Mouse (Mus musculus) hindbrain, embryonic 10.5 days (tissue): Measurements from ENCODE around the gene Dynlrb1. TPM values are rescaled to one million over a fixed set of nuclear protein-coding genes. Genes with fewer than 3 reads are reported as not detected.

ENCODE experiments used
- DNase-seq: peaks from one replicate; pipeline ENCODE4 v3.0.0-alpha.2; 2017; ENCODE audit warnings: low spot score
- H3K27ac ChIP-seq: fragments of 300-500 bp; sonication (generic); 2 replicates; pipeline ENCODE4 v1.5.1; 2016; ENCODE audit warnings: mild to moderate bottlenecking, moderate library complexity
- H3K27me3 ChIP-seq: fragments of 300-500 bp; sonication (generic); 2 replicates; pipeline ENCODE4 v1.6.1; 2016; ENCODE audit warnings: mild to moderate bottlenecking; ENCODE audit not compliant: poor library complexity, insufficient read depth, severe bottlenecking
- H3K36me3 ChIP-seq: fragments of 300-500 bp; sonication (generic); 2 replicates; pipeline ENCODE4 v1.6.1; 2016; ENCODE audit warnings: mild to moderate bottlenecking, moderate library complexity
- H3K4me1 ChIP-seq: fragments of 300-500 bp; sonication (generic); replicated peaks from 2 replicates; pipeline ENCODE4 v1.6.1; 2016; ENCODE audit warnings: mild to moderate bottlenecking
- H3K4me3 ChIP-seq: fragments of 300-500 bp; sonication (generic); 2 replicates; pipeline ENCODE4 v1.5.1; 2016; ENCODE audit warnings: mild to moderate bottlenecking, moderate library complexity
- H3K9me3 ChIP-seq: fragments of 300-500 bp; sonication (generic); 2 replicates; pipeline ENCODE4 v1.6.1; 2016; ENCODE audit warnings: mild to moderate bottlenecking, moderate library complexity
- WGBS: fragments of 180-500 bp; shearing (Covaris S2); methylation state at CpG from one replicate; pipeline ENCODE4 v1.1.7; 2016; 5-methylcytosine and 5-hydroxymethylcytosine counted together
- polyA plus RNA-seq: library from polyadenylated mRNA; unstranded; fragments of >200 nt; fragmentation: Nextera tagmentation; extraction: Ambion mirVana; gene quantifications from 2 replicates; pipeline ENCODE4 v1.2.1, GENCODE M21; 2016

Gene Dynlrb1
- 425 and 519 TPM in 2 replicates for polyA plus RNA-seq

- Histone ChIP-seq H3K36me3 (peaks cover 13% of the 10 kb centered on the region), H3K27ac (peak within 1 kb of the TSS; percentile 99), H3K4me1 (peaks cover 20% of the 10 kb centered on the region), H3K4me3 (peak within 1 kb of the TSS; percentile 96), H3K9me3 (no peaks in the 10 kb centered on the region), H3K27me3 (no peaks in the 10 kb centered on the region)
- under 1% methylated on average over 50 of the region's 50 CpGs for WGBS
- DNase-seq: peak; percentile 97
Observed at GRCm38 (mm10) chr2:155236362-155236992, at the start of gene Dynlrb1. Dynlrb1 (plus strand) TSS chr2:155236533.

- H3K4me1 ChIP-seq: no peaks in the 10 kb centered on the region
- no peak overlapping the region for H3K4me3 ChIP-seq
- WGBS: 83% methylated on average over 2 of the region's 2 CpGs
- no peaks in the 10 kb centered on the region for H3K9me3 ChIP-seq
- peaks cover 96% of the 10 kb centered on the region for H3K36me3 ChIP-seq
- no peak overlapping the region for H3K27ac ChIP-seq
- no peak for DNase-seq
- H3K27me3 ChIP-seq: no peaks in the 10 kb centered on the region
Observed at GRCm38 (mm10) chr2:155207419-155207818, 28.9 kb upstream of the Dynlrb1 start.

- Histone ChIP-seq H3K27me3 (no peaks in the 10 kb centered on the region), H3K4me1 (no peaks in the 10 kb centered on the region), H3K36me3 (peaks cover 97% of the 10 kb centered on the region), H3K9me3 (no peaks in the 10 kb centered on the region), H3K4me3 (no peak overlapping the region), H3K27ac (no peak overlapping the region)
- WGBS: 92% methylated on average over 2 of the region's 2 CpGs
- no peak for DNase-seq
Observed at GRCm38 (mm10) chr2:155223145-155223544, 13.2 kb upstream of the Dynlrb1 start.

- WGBS: 92% methylated on average over 7 of the region's 7 CpGs
- peaks cover 97% of the 10 kb centered on the region for H3K36me3 ChIP-seq
Observed at GRCm38 (mm10) chr2:155224721-155225120, 11.6 kb upstream of the Dynlrb1 start.

GRCm38 (mm10) chr2:155235746-155236361 is 479 bp upstream of the Dynlrb1 start:
- H3K4me1 ChIP-seq: peaks cover 20% of the 10 kb centered on the region
- H3K9me3 ChIP-seq: no peaks in the 10 kb centered on the region
- H3K4me3 ChIP-seq: peak overlapping the region; percentile 96
- DNase-seq: no peak
- peaks cover 11% of the 10 kb centered on the region for H3K36me3 ChIP-seq
- H3K27me3 ChIP-seq: no peaks in the 10 kb centered on the region
- WGBS: 5% methylated on average over 13 of the region's 13 CpGs
- peak overlapping the region; percentile 99 for H3K27ac ChIP-seq

More at GRCm38 (mm10) chr2:155224721-155225120, 11.6 kb upstream of the Dynlrb1 start:
- H3K27ac ChIP-seq: no peak overlapping the region
- H3K4me3 ChIP-seq: no peak overlapping the region
- no peaks in the 10 kb centered on the region for H3K27me3 ChIP-seq
- H3K9me3 ChIP-seq: no peaks in the 10 kb centered on the region
- DNase-seq: no peak
- H3K4me1 ChIP-seq: no peaks in the 10 kb centered on the region

GRCm38 (mm10) chr2:155237276-155237675 is 943 bp downstream of the Dynlrb1 start:
- peak overlapping the region; percentile 96 for H3K4me3 ChIP-seq
- H3K27me3 ChIP-seq: no peaks in the 10 kb centered on the region
- H3K4me1 ChIP-seq: peaks cover 20% of the 10 kb centered on the region
- peak overlapping the region; percentile 99 for H3K27ac ChIP-seq
- DNase-seq: no peak
- H3K36me3 ChIP-seq: peaks cover 20% of the 10 kb centered on the region
- no peaks in the 10 kb centered on the region for H3K9me3 ChIP-seq
- 20% methylated on average over 4 of the region's 4 CpGs for WGBS

- no peak overlapping the region for H3K27ac ChIP-seq
- WGBS: 77% methylated on average over 4 of the region's 4 CpGs
- H3K27me3 ChIP-seq: no peaks in the 10 kb centered on the region
- no peak for DNase-seq
- H3K4me1 ChIP-seq: peaks cover 13% of the 10 kb centered on the region
- H3K4me3 ChIP-seq: no peak overlapping the region
- H3K36me3 ChIP-seq: peaks cover 56% of the 10 kb centered on the region
- no peaks in the 10 kb centered on the region for H3K9me3 ChIP-seq
Observed at GRCm38 (mm10) chr2:155240915-155241314, 4.6 kb downstream of the Dynlrb1 start.

- H3K9me3 ChIP-seq: no peaks in the 10 kb centered on the region
- H3K4me3 ChIP-seq: no peak overlapping the region
- H3K27me3 ChIP-seq: no peaks in the 10 kb centered on the region
- H3K4me1 ChIP-seq: peaks cover 9% of the 10 kb centered on the region
- H3K27ac ChIP-seq: no peak overlapping the region
- H3K36me3 ChIP-seq: peaks cover 71% of the 10 kb centered on the region
- WGBS: 90% methylated on average over 7 of the region's 7 CpGs
- no peak for DNase-seq
Observed at GRCm38 (mm10) chr2:155242296-155242855, 6.0 kb downstream of the Dynlrb1 start.

- Histone ChIP-seq H3K9me3 (no peaks in the 10 kb centered on the region), H3K4me3 (no peak overlapping the region), H3K27ac (no peak overlapping the region), H3K36me3 (peaks cover 98% of the 10 kb centered on the region), H3K4me1 (no peaks in the 10 kb centered on the region), H3K27me3 (no peaks in the 10 kb centered on the region)
- DNase-seq: no peak
- WGBS: 93% methylated on average over 4 of the region's 4 CpGs
Observed at GRCm38 (mm10) chr2:155246231-155246630, 9.9 kb downstream of the Dynlrb1 start.

GRCm38 (mm10) chr2:155248206-155248605 is 11.9 kb downstream of the Dynlrb1 start:
- Histone ChIP-seq H3K27ac (no peak overlapping the region), H3K9me3 (no peaks in the 10 kb centered on the region), H3K4me1 (no peaks in the 10 kb centered on the region), H3K27me3 (no peaks in the 10 kb centered on the region), H3K4me3 (no peak overlapping the region), H3K36me3 (peaks cover 88% of the 10 kb centered on the region)
- WGBS: 92% methylated on average over 1 of the region's 1 CpGs
- no peak for DNase-seq

GRCm38 (mm10) chr2:155248718-155249117 is 12.4 kb downstream of the Dynlrb1 start:
- Histone ChIP-seq H3K27ac (no peak overlapping the region), H3K36me3 (peaks cover 83% of the 10 kb centered on the region), H3K4me1 (no peaks in the 10 kb centered on the region), H3K9me3 (no peaks in the 10 kb centered on the region), H3K27me3 (no peaks in the 10 kb centered on the region), H3K4me3 (no peak overlapping the region)
- 87% methylated on average over 2 of the region's 2 CpGs for WGBS
- DNase-seq: no peak

- no peak overlapping the region for H3K4me3 ChIP-seq
- no peaks in the 10 kb centered on the region for H3K27me3 ChIP-seq
- no peak for DNase-seq
- H3K27ac ChIP-seq: no peak overlapping the region
- no peaks in the 10 kb centered on the region for H3K4me1 ChIP-seq
- H3K9me3 ChIP-seq: no peaks in the 10 kb centered on the region
- peaks cover 74% of the 10 kb centered on the region for H3K36me3 ChIP-seq
- WGBS: 98% methylated on average over 5 of the region's 5 CpGs
Observed at GRCm38 (mm10) chr2:155249588-155249987, 13.3 kb downstream of the Dynlrb1 start.

GRCm38 (mm10) chr2:155265526-155265925 is 29.2 kb downstream of the Dynlrb1 start:
- DNase-seq: no peak
- H3K27me3 ChIP-seq: no peaks in the 10 kb centered on the region
- WGBS: 92% methylated on average over 6 of the region's 6 CpGs

More at GRCm38 (mm10) chr2:155265526-155265925, 29.2 kb downstream of the Dynlrb1 start:
- Histone ChIP-seq H3K4me3 (no peak overlapping the region), H3K36me3 (no peaks in the 10 kb centered on the region), H3K9me3 (no peaks in the 10 kb centered on the region), H3K4me1 (no peaks in the 10 kb centered on the region; the same call in 1 of the 2 replicates), H3K27ac (no peak overlapping the region)
